Mouse (Mus musculus) megakaryocyte-erythroid progenitor cell, adult 5-6 weeks (primary cell): ENCODE data around the gene Soat2. TPM values are rescaled to one million over a fixed set of nuclear protein-coding genes. Genes with fewer than 3 reads are reported as not detected.

ENCODE experiments used
- ATAC-seq: replicated peaks from 2 replicates; pipeline ENCODE4 v1.8.0; 2016; ENCODE audit warnings: mild to moderate bottlenecking, inconsistent platforms; ENCODE audit not compliant: severe bottlenecking, poor library complexity, low FRiP score, low TSS enrichment
- total RNA-seq, 2 experiments: library from RNA; stranded (forward) in 1 of 2; stranded (reverse) in 1 of 2; fragments of 200-1000, 215-1000 nt in 1 of 2; fragments of >200 nt in 1 of 2; fragmentation: Nextera tagmentation in 1 of 2; gene quantifications; 2 replicates each; pipeline ENCODE4 v1.2.3; 2014 to 2017

Gene Soat2
- total RNA-seq, 2 experiments from 2014 or later = 8.9 to 15.4 TPM

GRCm38 (mm10) chr15:102178279-102178678, 28.0 kb downstream of the Soat2 start:
- peak; percentile 64 for ATAC-seq

GRCm38 (mm10) chr15:102179106-102179505, 28.8 kb downstream of the Soat2 start:
- ATAC-seq = no peak

- ATAC-seq = no peak
Measured at GRCm38 (mm10) chr15:102179924-102180323, 29.6 kb downstream of the Soat2 start.

GRCm38 (mm10) chr15:102183076-102183475, 32.8 kb downstream of the Soat2 start:
- no peak for ATAC-seq

GRCm38 (mm10) chr15:102186239-102186638, 35.9 kb downstream of the Soat2 start:
- ATAC-seq = no peak

- no peak for ATAC-seq
Measured at GRCm38 (mm10) chr15:102188096-102188495, 37.8 kb downstream of the Soat2 start.

GRCm38 (mm10) chr15:102188883-102189282, 38.6 kb downstream of the Soat2 start:
- no peak for ATAC-seq

GRCm38 (mm10) chr15:102191699-102192098, 41.4 kb downstream of the Soat2 start:
- no peak for ATAC-seq

GRCm38 (mm10) chr15:102192271-102192812, 42.0 kb downstream of the Soat2 start:
- ATAC-seq = no peak

GRCm38 (mm10) chr15:102192820-102193386, 42.6 kb downstream of the Soat2 start:
- no peak for ATAC-seq

GRCm38 (mm10) chr15:102193652-102194051, 43.3 kb downstream of the Soat2 start:
- ATAC-seq = no peak

GRCm38 (mm10) chr15:102194439-102194838, 44.1 kb downstream of the Soat2 start:
- no peak for ATAC-seq

GRCm38 (mm10) chr15:102195373-102195772, 45.0 kb downstream of the Soat2 start:
- ATAC-seq = no peak

GRCm38 (mm10) chr15:102198841-102199240, 48.5 kb downstream of the Soat2 start:
- ATAC-seq = no peak

- ATAC-seq = peak; percentile 95
Measured at GRCm38 (mm10) chr15:102202971-102203834, 52.9 kb downstream of the Soat2 start, which contains the start of gene Zfp740. TSS of gene Zfp740 (plus strand) at chr15:102203249.

GRCm38 (mm10) chr15:102203835-102204381, 53.6 kb downstream of the Soat2 start:
- ATAC-seq = peak; percentile 51

GRCm38 (mm10) chr15:102204674-102205505, 54.6 kb downstream of the Soat2 start, which contains the start of gene Csad:
TSS of gene Csad (minus strand) at chr15:102204724.
- no peak for ATAC-seq

GRCm38 (mm10) chr15:102205779-102206178, 55.5 kb downstream of the Soat2 start:
- ATAC-seq = no peak

- no peak for ATAC-seq
Measured at GRCm38 (mm10) chr15:102207351-102207750, 57.0 kb downstream of the Soat2 start.
